9 mouse cellular contexts compared by ENCODE assay signal in genomic region chr2:147321036-147321435, GRCm38 (mm10). TPM values are rescaled to one million over a fixed set of nuclear protein-coding genes. Genes with fewer than 3 reads are reported as not detected.
DNase-seq lines count a peak whose midpoint lies in the region; ATAC-seq and TF ChIP-seq lines count a peak whose summit lies in the region.
"Had no signal": no experiment of that assay in that cellular context is flagged by ENCODE, and none has a peak within 500 bp of the region (broad histone marks: within the 10 kb centered on the region; RNA-seq: fewer than 3 reads in every experiment).

No protein-coding gene starts in this region.

- no peaks in the 10 kb centered on the region for H3K9me3 ChIP-seq in hindbrain, embryonic 10.5 days
- no peaks in the 10 kb centered on the region for H3K9me3 ChIP-seq in hindbrain, embryonic 12.5 days (replicated peaks)
- no peaks in the 10 kb centered on the region for H3K9me3 ChIP-seq in E14TG2a.4 (ENCODE audit: low read length)
- H3K9me3 ChIP-seq in kidney, postnatal 0 days (replicated peaks; ENCODE audit: low read length) = no peaks in the 10 kb centered on the region
- H3K9me3 ChIP-seq: liver, embryonic 15.5 days had no signal

- peak; percentile 91 for TF ChIP-seq CTCF in E14TG2a.4 (conservative IDR thresholded peaks at IDR 0.05; ENCODE audit: low read length)
- peak; percentile 77 for TF ChIP-seq CTCF in kidney, postnatal 0 days (IDR thresholded peaks at IDR 0.05; ENCODE audit: low read depth)

- no peak for ATAC-seq in hindbrain, embryonic 12.5 days (ENCODE audit: low FRiP score)
- ATAC-seq in kidney, postnatal 0 days (replicated peaks; ENCODE audit: low FRiP score, low read depth) = no peak

- no peak overlapping the region for H3K4me2 ChIP-seq in hindbrain, embryonic 12.5 days (replicated peaks)
- H3K4me2 ChIP-seq in kidney, postnatal 0 days (ENCODE audit: low read length) = no peak overlapping the region
- H3K4me2 ChIP-seq: liver, embryonic 15.5 days had no signal

- H3K27me3 ChIP-seq in hindbrain, embryonic 10.5 days (ENCODE audit: insufficient read depth, poor library complexity, severe bottlenecking) = peaks cover 14% of the 10 kb centered on the region; the same call in 1 of the 2 replicates
- H3K27me3 ChIP-seq in hindbrain, embryonic 12.5 days = peaks cover 15% of the 10 kb centered on the region
- H3K27me3 ChIP-seq in E14TG2a.4 (ENCODE audit: insufficient read depth, low read length) = peaks cover 11% of the 10 kb centered on the region; the same call in 1 of the 2 replicates
- no peaks in the 10 kb centered on the region for H3K27me3 ChIP-seq in kidney, postnatal 0 days (ENCODE audit: insufficient read depth, low read length)
- no peaks in the 10 kb centered on the region for H3K27me3 ChIP-seq in splenic B cell, adult 2 months (ENCODE audit: control insufficient read depth, insufficient read depth, low read length, poor library complexity, severe bottlenecking)

- H3K9ac ChIP-seq in hindbrain, embryonic 12.5 days = no peak overlapping the region
- H3K9ac ChIP-seq in kidney, postnatal 0 days (ENCODE audit: low read depth, low read length) = no peak overlapping the region
- H3K9ac ChIP-seq: liver, embryonic 15.5 days had no signal

- 15% methylated on average over 9 of the region's 9 CpGs for WGBS in hindbrain, embryonic 10.5 days
- 13% methylated on average over 9 of the region's 9 CpGs for WGBS in hindbrain, embryonic 12.5 days
- 13% methylated on average over 9 of the region's 9 CpGs for WGBS in kidney, postnatal 0 days

- H3K27ac ChIP-seq in hindbrain, embryonic 10.5 days = no peak overlapping the region
- H3K27ac ChIP-seq in hindbrain, embryonic 12.5 days = no peak overlapping the region
- H3K27ac ChIP-seq in kidney, postnatal 0 days = no peak overlapping the region
- H3K27ac ChIP-seq: liver, embryonic 15.5 days had no signal

- peak; percentile 41 for DNase-seq in hindbrain, embryonic 10.5 days (ENCODE audit: low spot score)
- peak; percentile 37 for DNase-seq in c-Kit-positive CD71-negative TER-119-negative erythroid progenitor cells, embryonic 14.5 days (ENCODE audit: low read depth)
- DNase-seq in kidney, postnatal 0 days (ENCODE audit: low spot score) = peak; percentile 41
- DNase-seq in splenic B cell, adult 2 months (ENCODE audit: low read depth, low spot score) = peak; percentile 6
- no peak for DNase-seq in spleen, adult 18-20 months
- no peak for DNase-seq in spleen, postnatal 4 days (ENCODE audit: low spot score in 2 of 2)

- no peak overlapping the region for H3K4me3 ChIP-seq in hindbrain, embryonic 10.5 days
- H3K4me3 ChIP-seq in hindbrain, embryonic 12.5 days = no peak overlapping the region
- no peak overlapping the region for H3K4me3 ChIP-seq in E14TG2a.4 (replicated peaks; ENCODE audit: low read length)
- no peak overlapping the region for H3K4me3 ChIP-seq in kidney, postnatal 0 days (replicated peaks; ENCODE audit: low read depth, low read length)
- H3K4me3 ChIP-seq: liver, embryonic 15.5 days had no signal

- no peaks in the 10 kb centered on the region for H3K36me3 ChIP-seq in hindbrain, embryonic 10.5 days
- no peaks in the 10 kb centered on the region for H3K36me3 ChIP-seq in hindbrain, embryonic 12.5 days
- H3K36me3 ChIP-seq in E14TG2a.4 (ENCODE audit: insufficient read depth, low read length) = no peaks in the 10 kb centered on the region
- H3K36me3 ChIP-seq in kidney, postnatal 0 days (ENCODE audit: insufficient read depth, low read length) = no peaks in the 10 kb centered on the region
- H3K36me3 ChIP-seq in splenic B cell, adult 2 months (ENCODE audit: control insufficient read depth, insufficient read depth, low read length, poor library complexity, severe bottlenecking) = no peaks in the 10 kb centered on the region
- H3K36me3 ChIP-seq: liver, embryonic 15.5 days had no signal

- H3K4me1 ChIP-seq in hindbrain, embryonic 10.5 days (replicated peaks) = no peaks in the 10 kb centered on the region
- H3K4me1 ChIP-seq in hindbrain, embryonic 12.5 days = no peaks in the 10 kb centered on the region
- H3K4me1 ChIP-seq in E14TG2a.4 (replicated peaks; ENCODE audit: low read depth, low read length) = no peaks in the 10 kb centered on the region
- H3K4me1 ChIP-seq in kidney, postnatal 0 days (replicated peaks; ENCODE audit: insufficient read depth, low read length) = no peaks in the 10 kb centered on the region
- H3K4me1 ChIP-seq: liver, embryonic 15.5 days had no signal

RNA-seq across cellular contexts. Expression of gene Pax1, which starts 40.7 kb away (rescaled TPM):
- polyA plus RNA-seq in hindbrain, embryonic 10.5 days (2016; fragmentation: Nextera tagmentation; extraction: Ambion mirVana) = 0.96 and 1.6 TPM in 2 replicates
- 4.7 and 7.3 TPM in 2 replicates for polyA plus RNA-seq in hindbrain, embryonic 12.5 days (2016; fragmentation: Nextera tagmentation; extraction: Ambion mirVana)
- not detected in 2 replicates for polyA plus RNA-seq in kidney, postnatal 0 days (2015; fragmentation: Nextera tagmentation; extraction: Ambion mirVana)
- polyA plus RNA-seq: liver, embryonic 15.5 days had no signal

Comparison
In these comparisons a context has a peak if more than half of its experiments do, and no peak if none do; other contexts are left out.
1. DNase-seq: peak in hindbrain, embryonic 10.5 days (single experiment), c-Kit-positive CD71-negative TER-119-negative erythroid progenitor cells, embryonic 14.5 days (single experiment), kidney, postnatal 0 days (single experiment) and splenic B cell, adult 2 months (single experiment); none in spleen, adult 18-20 months (0 of 2) and spleen, postnatal 4 days (0 of 2).